Mouse (Mus musculus): Measurements from ENCODE around the gene Scand1.

- no peak for TF ChIP-seq CTCF (IDR thresholded peaks at IDR 0.05)
- no peak for TF ChIP-seq EP300 (IDR thresholded peaks at IDR 0.05)
Measured at GRCm38 (mm10) chr2:156318491-156318890, 6.0 kb upstream of the Scand1 start.

Measured in lung, postnatal 0 days (tissue).